Mouse (Mus musculus): ENCODE measurements around the gene Prpf4b. TPM values are rescaled to one million over a fixed set of nuclear protein-coding genes. Genes with fewer than 3 reads are reported as not detected.

Prpf4b gene
- polyA plus RNA-seq (2012; rRNA removed) = 10.3 and 15.3 TPM in 2 replicates

GRCm38 (mm10) chr13:34875166-34875710, at the start of gene Prpf4b:
Gene Prpf4b (plus strand): TSS chr13:34875302.
- no peaks in the 10 kb centered on the region for H3K36me3 ChIP-seq (ENCODE audit: control insufficient read depth, insufficient read depth, low read length)
- no peaks in the 10 kb centered on the region for H3K27me3 ChIP-seq (replicated peaks; ENCODE audit: control insufficient read depth, insufficient read depth, low read length)
- WGBS = under 1% methylated on average over 40 of the region's 40 CpGs
- DNase-seq = peak; percentile 96
- H3K4me1 ChIP-seq (ENCODE audit: control insufficient read depth, insufficient read depth, low read length) = peaks cover 6% of the 10 kb centered on the region; the same call in 1 of the 2 replicates
- H3K4me3 ChIP-seq (ENCODE audit: insufficient read depth, low read depth, low read length) = peak within 1 kb of the TSS; percentile 88
- H3K27ac ChIP-seq (ENCODE audit: insufficient read depth, low read depth, low read length) = peak within 1 kb of the TSS; percentile 87
- no peak for TF ChIP-seq CTCF (conservative IDR thresholded peaks at IDR 0.05; ENCODE audit: insufficient read depth, insufficient read length, low read depth, low read length)
- TF ChIP-seq POLR2A (IDR thresholded peaks at IDR 0.05; ENCODE audit: low read depth, low read length) = peak; percentile 69

- Histone ChIP-seq H3K27me3 (replicated peaks; ENCODE audit: control insufficient read depth, insufficient read depth, low read length) (no peaks in the 10 kb centered on the region), H3K27ac (ENCODE audit: insufficient read depth, low read depth, low read length) (no peak overlapping the region), H3K4me1 (ENCODE audit: control insufficient read depth, insufficient read depth, low read length) (no peaks in the 10 kb centered on the region), H3K4me3 (ENCODE audit: insufficient read depth, low read depth, low read length) (no peak overlapping the region), H3K36me3 (ENCODE audit: control insufficient read depth, insufficient read depth, low read length) (no peaks in the 10 kb centered on the region)
- WGBS = 89% methylated on average over 3 of the region's 3 CpGs
- TF ChIP-seq POLR2A (IDR thresholded peaks at IDR 0.05; ENCODE audit: low read depth, low read length) = no peak
- TF ChIP-seq CTCF (conservative IDR thresholded peaks at IDR 0.05; ENCODE audit: insufficient read depth, insufficient read length, low read depth, low read length) = no peak
- DNase-seq = no peak
Observed at GRCm38 (mm10) chr13:34826760-34827690, 48.1 kb upstream of the Prpf4b start.

- Histone ChIP-seq H3K27ac (ENCODE audit: insufficient read depth, low read depth, low read length) (no peak overlapping the region), H3K27me3 (replicated peaks; ENCODE audit: control insufficient read depth, insufficient read depth, low read length) (no peaks in the 10 kb centered on the region), H3K4me3 (ENCODE audit: insufficient read depth, low read depth, low read length) (no peak overlapping the region), H3K4me1 (ENCODE audit: control insufficient read depth, insufficient read depth, low read length) (no peaks in the 10 kb centered on the region), H3K36me3 (ENCODE audit: control insufficient read depth, insufficient read depth, low read length) (no peaks in the 10 kb centered on the region)
- no peak for DNase-seq
- TF ChIP-seq POLR2A (IDR thresholded peaks at IDR 0.05; ENCODE audit: low read depth, low read length) (no peak), CTCF (conservative IDR thresholded peaks at IDR 0.05; ENCODE audit: insufficient read depth, insufficient read length, low read depth, low read length) (no peak)
- 78% methylated on average over 10 of the region's 10 CpGs for whole genome bisulfite sequencing
Observed at GRCm38 (mm10) chr13:34827988-34828882, 46.9 kb upstream of the Prpf4b start.

GRCm38 (mm10) chr13:34842851-34843250, 32.3 kb upstream of the Prpf4b start:
- Histone ChIP-seq H3K27ac (ENCODE audit: insufficient read depth, low read depth, low read length) (no peak overlapping the region), H3K4me1 (ENCODE audit: control insufficient read depth, insufficient read depth, low read length) (no peaks in the 10 kb centered on the region), H3K4me3 (ENCODE audit: insufficient read depth, low read depth, low read length) (no peak overlapping the region), H3K27me3 (replicated peaks; ENCODE audit: control insufficient read depth, insufficient read depth, low read length) (no peaks in the 10 kb centered on the region), H3K36me3 (ENCODE audit: control insufficient read depth, insufficient read depth, low read length) (no peaks in the 10 kb centered on the region)
- DNase-seq = no peak
- 77% methylated on average over 4 of the region's 4 CpGs for WGBS
- no peak for TF ChIP-seq CTCF (conservative IDR thresholded peaks at IDR 0.05; ENCODE audit: insufficient read depth, insufficient read length, low read depth, low read length)
- no peak for TF ChIP-seq POLR2A (IDR thresholded peaks at IDR 0.05; ENCODE audit: low read depth, low read length)

- no peaks in the 10 kb centered on the region for H3K4me1 ChIP-seq (ENCODE audit: control insufficient read depth, insufficient read depth, low read length)
- no peak for DNase-seq
- no peak overlapping the region for H3K27ac ChIP-seq (ENCODE audit: insufficient read depth, low read depth, low read length)
- H3K27me3 ChIP-seq (replicated peaks; ENCODE audit: control insufficient read depth, insufficient read depth, low read length) = no peaks in the 10 kb centered on the region
- 87% methylated on average over 3 of the region's 3 CpGs for WGBS
- H3K4me3 ChIP-seq (ENCODE audit: insufficient read depth, low read depth, low read length) = no peak overlapping the region
- TF ChIP-seq POLR2A (IDR thresholded peaks at IDR 0.05; ENCODE audit: low read depth, low read length) (no peak), CTCF (conservative IDR thresholded peaks at IDR 0.05; ENCODE audit: insufficient read depth, insufficient read length, low read depth, low read length) (no peak)
- no peaks in the 10 kb centered on the region for H3K36me3 ChIP-seq (ENCODE audit: control insufficient read depth, insufficient read depth, low read length)
Observed at GRCm38 (mm10) chr13:34850759-34851158, 24.3 kb upstream of the Prpf4b start.

- DNase-seq = no peak
- no peaks in the 10 kb centered on the region for H3K36me3 ChIP-seq (ENCODE audit: control insufficient read depth, insufficient read depth, low read length)
- WGBS = 71% methylated on average over 5 of the region's 5 CpGs
- H3K4me1 ChIP-seq (ENCODE audit: control insufficient read depth, insufficient read depth, low read length) = no peaks in the 10 kb centered on the region
- no peak overlapping the region for H3K27ac ChIP-seq (ENCODE audit: insufficient read depth, low read depth, low read length)
- no peak for TF ChIP-seq POLR2A (IDR thresholded peaks at IDR 0.05; ENCODE audit: low read depth, low read length)
- TF ChIP-seq CTCF (conservative IDR thresholded peaks at IDR 0.05; ENCODE audit: insufficient read depth, insufficient read length, low read depth, low read length) = no peak
- no peaks in the 10 kb centered on the region for H3K27me3 ChIP-seq (replicated peaks; ENCODE audit: control insufficient read depth, insufficient read depth, low read length)
- no peak overlapping the region for H3K4me3 ChIP-seq (ENCODE audit: insufficient read depth, low read depth, low read length)
Observed at GRCm38 (mm10) chr13:34851191-34851784, 23.8 kb upstream of the Prpf4b start.

Measured in kidney, adult 2 months (tissue).